Mouse (Mus musculus) embryonic facial prominence, embryonic 14.5 days (tissue): ENCODE results near the gene Kcna10. TPM values are rescaled to one million over a fixed set of nuclear protein-coding genes. Genes with fewer than 3 reads are reported as not detected.
A peak's percentile ranks its signal among the peaks of the same experiment; 100 is the strongest.

Source experiments
- ATAC-seq: fragments of 200-750 bp; cut with Nextera tagmentation; 2 replicates; pipeline ENCODE4 v1.8.0; 2017; ENCODE audit warnings: low read depth, moderate number of reproducible peaks, moderate TSS enrichment
- DNase-seq: peaks from one replicate; pipeline ENCODE4 v3.0.0-alpha.2; 2015; ENCODE audit warnings: low spot score
- H3K27ac ChIP-seq: fragments of 300-500 bp; sonication (generic); replicated peaks from 2 replicates; pipeline ENCODE4 v1.5.1; 2014; ENCODE audit warnings: low read depth, mild to moderate bottlenecking, low read length, moderate library complexity
- H3K27me3 ChIP-seq: fragments of 300-500 bp; sonication (generic); replicated peaks from 2 replicates; pipeline ENCODE4 v1.6.1; 2014; ENCODE audit warnings: low read length; ENCODE audit not compliant: control insufficient read depth, insufficient read depth
- H3K36me3 ChIP-seq: fragments of 300-500 bp; sonication (generic); 2 replicates; pipeline ENCODE4 v1.6.1; 2014; ENCODE audit warnings: low read length, mixed read lengths; ENCODE audit not compliant: control insufficient read depth, insufficient read depth
- H3K4me1 ChIP-seq: fragments of 300-500 bp; sonication (generic); 2 replicates; pipeline ENCODE4 v1.6.1; 2014; ENCODE audit warnings: antibody characterized with exemption, low read length; ENCODE audit not compliant: control insufficient read depth, insufficient read depth
- H3K4me2 ChIP-seq: fragments of 300-500 bp; sonication (generic); 2 replicates; pipeline ENCODE4 v1.6.1; 2014; ENCODE audit warnings: low read depth, mild to moderate bottlenecking, low read length, moderate library complexity, mixed read lengths
- H3K4me3 ChIP-seq: fragments of 300-500 bp; sonication (generic); 2 replicates; pipeline ENCODE4 v1.5.1; 2014; ENCODE audit warnings: low read depth, mild to moderate bottlenecking, low read length
- H3K9ac ChIP-seq: fragments of 300-500 bp; sonication (generic); 2 replicates; pipeline ENCODE4 v1.6.1; 2014; ENCODE audit warnings: low read depth, mild to moderate bottlenecking, low read length, moderate library complexity, mixed read lengths
- H3K9me3 ChIP-seq: fragments of 300-500 bp; sonication (generic); 2 replicates; pipeline ENCODE4 v1.6.1; 2016; ENCODE audit warnings: low read length; ENCODE audit not compliant: control insufficient read depth
- WGBS: fragments of 180-500 bp; shearing (Covaris S2); extraction: QIAGEN DNeasy Blood & Tissue Kit; methylation state at CpG from one replicate; pipeline ENCODE4 v1.1.7; 2014; 5-methylcytosine and 5-hydroxymethylcytosine counted together
- polyA plus RNA-seq: library from polyadenylated mRNA; unstranded; fragments of >200 nt; fragmentation: Nextera tagmentation; extraction: Ambion mirVana; gene quantifications from 2 replicates; pipeline ENCODE4 v1.2.1, GENCODE M21; 2014

The Kcna10 gene
- polyA plus RNA-seq, 1 experiment from 2014 or later: not detected

GRCm38 (mm10) chr3:107183178-107183577, 322 bp downstream of the Kcna10 start:
- Histone ChIP-seq H3K27me3 (no peaks in the 10 kb centered on the region), H3K4me2 (no peak overlapping the region), H3K4me1 (no peaks in the 10 kb centered on the region), H3K36me3 (no peaks in the 10 kb centered on the region), H3K4me3 (no peak overlapping the region), H3K27ac (no peak overlapping the region), H3K9me3 (no peaks in the 10 kb centered on the region), H3K9ac (no peak overlapping the region)
- ATAC-seq (no peak), DNase-seq (peak; percentile 29)
- 80% methylated on average over 3 of the region's 3 CpGs for WGBS

- Histone ChIP-seq H3K36me3 (no peaks in the 10 kb centered on the region), H3K9me3 (no peaks in the 10 kb centered on the region), H3K27ac (no peak overlapping the region), H3K9ac (no peak overlapping the region), H3K4me1 (no peaks in the 10 kb centered on the region), H3K4me2 (no peak overlapping the region), H3K4me3 (no peak overlapping the region), H3K27me3 (no peaks in the 10 kb centered on the region)
- DNase-seq (no peak), ATAC-seq (no peak)
- 69% methylated on average over 3 of the region's 3 CpGs for WGBS
Measured at GRCm38 (mm10) chr3:107185597-107185996, 2.7 kb downstream of the Kcna10 start.

GRCm38 (mm10) chr3:107187022-107187421, 4.2 kb downstream of the Kcna10 start:
- no peak for ATAC-seq
- 76% methylated on average over 4 of the region's 4 CpGs for WGBS
- Histone ChIP-seq H3K4me1 (no peaks in the 10 kb centered on the region), H3K9me3 (no peaks in the 10 kb centered on the region), H3K4me2 (no peak overlapping the region), H3K27me3 (no peaks in the 10 kb centered on the region), H3K4me3 (no peak overlapping the region), H3K36me3 (no peaks in the 10 kb centered on the region), H3K9ac (no peak overlapping the region), H3K27ac (no peak overlapping the region)
- DNase-seq: no peak

GRCm38 (mm10) chr3:107188226-107188899, 5.5 kb downstream of the Kcna10 start:
- H3K9ac ChIP-seq: no peak overlapping the region
- ATAC-seq: peak; percentile 47; the same call in 1 of the 2 replicates

GRCm38 (mm10) chr3:107201310-107202180, 18.7 kb downstream of the Kcna10 start:
- Histone ChIP-seq H3K9ac (no peak overlapping the region), H3K36me3 (no peaks in the 10 kb centered on the region), H3K4me2 (no peak overlapping the region), H3K27me3 (no peaks in the 10 kb centered on the region), H3K4me3 (no peak overlapping the region), H3K4me1 (no peaks in the 10 kb centered on the region), H3K9me3 (no peaks in the 10 kb centered on the region), H3K27ac (no peak overlapping the region)
- no peak for DNase-seq
- WGBS: 34% methylated on average over 9 of the region's 9 CpGs
- ATAC-seq: no peak

More at GRCm38 (mm10) chr3:107188226-107188899, 5.5 kb downstream of the Kcna10 start:
- no peaks in the 10 kb centered on the region for H3K4me1 ChIP-seq
- no peaks in the 10 kb centered on the region for H3K9me3 ChIP-seq
- H3K27me3 ChIP-seq: no peaks in the 10 kb centered on the region
- 44% methylated on average over 6 of the region's 6 CpGs for WGBS
- DNase-seq: peak; percentile 38
- H3K27ac ChIP-seq: no peak overlapping the region
- H3K36me3 ChIP-seq: no peaks in the 10 kb centered on the region
- no peak overlapping the region for H3K4me2 ChIP-seq
- H3K4me3 ChIP-seq: no peak overlapping the region

- WGBS: 86% methylated on average over 3 of the region's 3 CpGs
Measured at GRCm38 (mm10) chr3:107204413-107204812, 21.6 kb downstream of the Kcna10 start.

GRCm38 (mm10) chr3:107205170-107205569, 22.3 kb downstream of the Kcna10 start:
- no peak for DNase-seq
- no peak for ATAC-seq
- no peak overlapping the region for H3K4me3 ChIP-seq
- no peaks in the 10 kb centered on the region for H3K27me3 ChIP-seq
- no peak overlapping the region for H3K9ac ChIP-seq
- H3K27ac ChIP-seq: no peak overlapping the region
- H3K4me2 ChIP-seq: no peak overlapping the region
- no peaks in the 10 kb centered on the region for H3K9me3 ChIP-seq
- no peaks in the 10 kb centered on the region for H3K36me3 ChIP-seq
- H3K4me1 ChIP-seq: no peaks in the 10 kb centered on the region

More at GRCm38 (mm10) chr3:107204413-107204812, 21.6 kb downstream of the Kcna10 start:
- Histone ChIP-seq H3K36me3 (no peaks in the 10 kb centered on the region), H3K27me3 (no peaks in the 10 kb centered on the region), H3K4me3 (no peak overlapping the region), H3K27ac (no peak overlapping the region), H3K9me3 (no peaks in the 10 kb centered on the region), H3K4me2 (no peak overlapping the region), H3K9ac (no peak overlapping the region), H3K4me1 (no peaks in the 10 kb centered on the region)
- ATAC-seq (no peak), DNase-seq (no peak)

- Histone ChIP-seq H3K27ac (no peak overlapping the region), H3K36me3 (no peaks in the 10 kb centered on the region), H3K27me3 (no peaks in the 10 kb centered on the region), H3K9ac (no peak overlapping the region), H3K4me1 (no peaks in the 10 kb centered on the region), H3K9me3 (no peaks in the 10 kb centered on the region), H3K4me2 (no peak overlapping the region), H3K4me3 (no peak overlapping the region)
- ATAC-seq: no peak
- WGBS: 16% methylated on average over 4 of the region's 4 CpGs
- DNase-seq: peak; percentile 63
Measured at GRCm38 (mm10) chr3:107205994-107206393, 23.1 kb downstream of the Kcna10 start.
